ENCODE assay signal across 27 mouse cellular contexts in the genomic region with DNA sequence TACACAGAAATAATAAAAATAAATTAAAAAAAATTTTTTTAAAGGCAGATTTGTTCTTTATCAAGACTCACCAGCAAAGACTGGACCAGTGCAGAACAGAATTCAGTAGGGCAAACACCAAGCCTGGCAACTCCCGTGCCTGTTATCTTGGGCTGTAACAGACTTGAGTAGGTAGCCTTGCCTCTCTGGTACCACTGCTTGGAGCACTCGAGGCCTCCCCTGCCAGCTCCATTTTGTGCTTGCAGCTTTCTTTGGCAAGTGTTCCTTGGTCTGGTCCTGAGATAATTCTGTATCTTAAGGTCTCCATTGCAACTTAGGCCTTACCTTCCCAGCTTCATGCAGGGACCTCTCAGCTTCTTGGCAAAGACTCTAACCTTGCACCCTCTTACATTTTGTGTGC. TPM values are rescaled to one million over a fixed set of nuclear protein-coding genes. Genes with fewer than 3 reads are reported as not detected.
DNase-seq lines count a peak whose midpoint lies in the region; ATAC-seq lines count a peak whose summit lies in the region.
"Had no signal": no experiment of that assay in that cellular context is flagged by ENCODE, and none has a peak within 500 bp of the region (broad histone marks: within the 10 kb centered on the region; RNA-seq: fewer than 3 reads in every experiment).

No protein-coding gene starts in this region.

- H3K9ac ChIP-seq in limb, embryonic 13.5 days = peak overlapping the region; percentile 31; the same call in 1 of the 2 replicates
- no peak overlapping the region; the same call in 1 of the 2 replicates for H3K9ac ChIP-seq in midbrain, embryonic 11.5 days (ENCODE audit: low read length)
- H3K9ac ChIP-seq in midbrain, embryonic 14.5 days (replicated peaks; ENCODE audit: low read length) = no peak overlapping the region
- H3K9ac ChIP-seq in kidney, embryonic 15.5 days = no peak overlapping the region
- H3K9ac ChIP-seq: forebrain, embryonic 13.5 days; hindbrain, embryonic 12.5 days; hindbrain, embryonic 15.5 days had no signal

- H3K9me3 ChIP-seq in limb, embryonic 13.5 days = no peaks in the 10 kb centered on the region
- no peaks in the 10 kb centered on the region for H3K9me3 ChIP-seq in limb, embryonic 10.5 days (replicated peaks)
- no peaks in the 10 kb centered on the region for H3K9me3 ChIP-seq in midbrain, embryonic 11.5 days (ENCODE audit: control insufficient read depth, low read length)
- H3K9me3 ChIP-seq in midbrain, embryonic 14.5 days (ENCODE audit: control insufficient read depth, low read length) = no peaks in the 10 kb centered on the region
- H3K9me3 ChIP-seq in kidney, embryonic 15.5 days (replicated peaks) = no peaks in the 10 kb centered on the region
- H3K9me3 ChIP-seq: forebrain, embryonic 10.5 days; forebrain, embryonic 13.5 days; heart, embryonic 10.5 days; hindbrain, embryonic 12.5 days; hindbrain, embryonic 15.5 days had no signal

- no peaks in the 10 kb centered on the region for H3K27me3 ChIP-seq in limb, embryonic 13.5 days
- H3K27me3 ChIP-seq in limb, embryonic 10.5 days (ENCODE audit: low read depth, poor library complexity, severe bottlenecking) = no peaks in the 10 kb centered on the region
- no peaks in the 10 kb centered on the region for H3K27me3 ChIP-seq in midbrain, embryonic 11.5 days (ENCODE audit: control insufficient read depth, insufficient read depth, low read length)
- no peaks in the 10 kb centered on the region for H3K27me3 ChIP-seq in midbrain, embryonic 14.5 days (ENCODE audit: control insufficient read depth, insufficient read depth, low read length)
- no peaks in the 10 kb centered on the region for H3K27me3 ChIP-seq in kidney, embryonic 15.5 days
- H3K27me3 ChIP-seq: forebrain, embryonic 13.5 days; hindbrain, embryonic 12.5 days; hindbrain, embryonic 15.5 days had no signal

- WGBS in limb, embryonic 13.5 days = 84% methylated on average over 2 of the region's 2 CpGs
- 88% methylated on average over 2 of the region's 2 CpGs for WGBS in limb, embryonic 10.5 days
- WGBS in midbrain, embryonic 11.5 days = 80% methylated on average over 2 of the region's 2 CpGs
- WGBS in midbrain, embryonic 14.5 days = 85% methylated on average over 2 of the region's 2 CpGs
- WGBS in kidney, embryonic 15.5 days = 86% methylated on average over 2 of the region's 2 CpGs

- H3K4me3 ChIP-seq in limb, embryonic 13.5 days = no peak overlapping the region
- no peak overlapping the region for H3K4me3 ChIP-seq in limb, embryonic 10.5 days
- H3K4me3 ChIP-seq in midbrain, embryonic 11.5 days (ENCODE audit: low read depth, low read length) = no peak overlapping the region
- no peak overlapping the region for H3K4me3 ChIP-seq in midbrain, embryonic 14.5 days (replicated peaks; ENCODE audit: low read depth, low read length)
- no peak overlapping the region for H3K4me3 ChIP-seq in kidney, embryonic 15.5 days (replicated peaks)
- H3K4me3 ChIP-seq: forebrain, embryonic 10.5 days; forebrain, embryonic 13.5 days; heart, adult 2 months; heart, embryonic 10.5 days; hindbrain, embryonic 12.5 days; hindbrain, embryonic 15.5 days had no signal

- H3K4me1 ChIP-seq in limb, embryonic 13.5 days = peaks cover 22% of the 10 kb centered on the region
- H3K4me1 ChIP-seq in limb, embryonic 10.5 days = peaks cover 29% of the 10 kb centered on the region
- peaks cover 12% of the 10 kb centered on the region for H3K4me1 ChIP-seq in midbrain, embryonic 11.5 days (ENCODE audit: control insufficient read depth, insufficient read depth, low read length)
- peaks cover 11% of the 10 kb centered on the region for H3K4me1 ChIP-seq in midbrain, embryonic 14.5 days (ENCODE audit: control insufficient read depth, insufficient read depth, low read length)
- peaks cover 27% of the 10 kb centered on the region for H3K4me1 ChIP-seq in kidney, embryonic 15.5 days

- peaks cover 70% of the 10 kb centered on the region for H3K36me3 ChIP-seq in limb, embryonic 13.5 days
- peaks cover 74% of the 10 kb centered on the region for H3K36me3 ChIP-seq in limb, embryonic 10.5 days
- H3K36me3 ChIP-seq in midbrain, embryonic 11.5 days (ENCODE audit: control insufficient read depth, insufficient read depth, low read length) = peaks cover 33% of the 10 kb centered on the region
- peaks cover 63% of the 10 kb centered on the region for H3K36me3 ChIP-seq in midbrain, embryonic 14.5 days (ENCODE audit: control insufficient read depth, insufficient read depth, low read length)
- H3K36me3 ChIP-seq in kidney, embryonic 15.5 days = peaks cover 69% of the 10 kb centered on the region

- ATAC-seq in limb, embryonic 13.5 days (ENCODE audit: low FRiP score, low read depth) = no peak
- no peak for ATAC-seq in midbrain, embryonic 11.5 days (ENCODE audit: low FRiP score)
- ATAC-seq in midbrain, embryonic 14.5 days (ENCODE audit: low FRiP score, low TSS enrichment) = no peak
- peak; percentile 69 for ATAC-seq in megakaryocyte-erythroid progenitor cell, adult 5-6 weeks (replicated peaks; ENCODE audit: low FRiP score, low TSS enrichment, poor library complexity, severe bottlenecking)
- no peak for ATAC-seq in kidney, embryonic 15.5 days (replicated peaks; ENCODE audit: low FRiP score)
- ATAC-seq: forebrain, embryonic 13.5 days; forebrain, embryonic 16.5 days had no signal

- DNase-seq in limb, embryonic 10.5 days (ENCODE audit: low spot score) = no peak
- DNase-seq in midbrain, embryonic 11.5 days (ENCODE audit: low spot score, missing footprints) = peak; percentile 59
- DNase-seq in midbrain, embryonic 14.5 days = no peak
- DNase-seq: adrenal gland, postnatal 10 days; adrenal gland, postnatal 36 days; cerebellum, adult 18-20 months; cerebellum, adult 9-10 months; cerebellum, postnatal 14 days; gastrocnemius, postnatal 10 days; gastrocnemius, postnatal 36 days; heart, adult 2 months had no signal

- no peak overlapping the region for H3K27ac ChIP-seq in limb, embryonic 13.5 days
- no peak overlapping the region for H3K27ac ChIP-seq in limb, embryonic 10.5 days
- H3K27ac ChIP-seq in midbrain, embryonic 11.5 days (ENCODE audit: low read depth, low read length) = no peak overlapping the region
- H3K27ac ChIP-seq in midbrain, embryonic 14.5 days (replicated peaks; ENCODE audit: low read depth, low read length) = no peak overlapping the region
- H3K27ac ChIP-seq in kidney, embryonic 15.5 days = no peak overlapping the region
- H3K27ac ChIP-seq: forebrain, embryonic 10.5 days; forebrain, embryonic 13.5 days; heart, adult 2 months; heart, embryonic 10.5 days; hindbrain, embryonic 12.5 days; hindbrain, embryonic 15.5 days had no signal

- H3K4me2 ChIP-seq in limb, embryonic 13.5 days (replicated peaks) = no peak overlapping the region
- no peak overlapping the region for H3K4me2 ChIP-seq in midbrain, embryonic 11.5 days
- H3K4me2 ChIP-seq in midbrain, embryonic 14.5 days (ENCODE audit: low read length) = no peak overlapping the region
- no peak overlapping the region for H3K4me2 ChIP-seq in kidney, embryonic 15.5 days
- H3K4me2 ChIP-seq: forebrain, embryonic 13.5 days; hindbrain, embryonic 12.5 days; hindbrain, embryonic 15.5 days had no signal

RNA-seq across cellular contexts. Expression of gene Tfdp1, which starts 3.8 kb away (rescaled TPM):
- 157 and 161 TPM in 2 replicates for polyA plus RNA-seq in limb, embryonic 13.5 days (2015; fragmentation: Nextera tagmentation; extraction: Ambion mirVana)
- polyA plus RNA-seq in limb, embryonic 10.5 days (2016; fragmentation: Nextera tagmentation; extraction: Ambion mirVana) = 183 and 197 TPM in 2 replicates
- polyA plus RNA-seq in midbrain, embryonic 11.5 days (2014; fragmentation: Nextera tagmentation; extraction: Ambion mirVana) = 215 and 223 TPM in 2 replicates
- polyA plus RNA-seq in midbrain, embryonic 14.5 days (2014; fragmentation: Nextera tagmentation; extraction: Ambion mirVana) = 77.9 and 112 TPM in 2 replicates
- 260 and 273 TPM in 2 replicates for total RNA-seq in megakaryocyte-erythroid progenitor cell, adult 5-6 weeks (2014; fragmentation: Nextera tagmentation)
- total RNA-seq in megakaryocyte-erythroid progenitor cell, adult 5-6 weeks (2017) = 139 and 212 TPM in 2 replicates
- polyA plus RNA-seq in kidney, embryonic 15.5 days (2015; fragmentation: Nextera tagmentation; extraction: Ambion mirVana) = 169 and 183 TPM in 2 replicates

RNA-seq across cellular contexts. Expression of gene Atp4b, which starts 54.3 kb away (rescaled TPM):
- not detected in 2 replicates for polyA plus RNA-seq in limb, embryonic 13.5 days (2015; fragmentation: Nextera tagmentation; extraction: Ambion mirVana)
- polyA plus RNA-seq in limb, embryonic 10.5 days (2016; fragmentation: Nextera tagmentation; extraction: Ambion mirVana) = not detected in 2 replicates
- 0.14 TPM in 1 of 2 replicates, not detected in the other for polyA plus RNA-seq in midbrain, embryonic 11.5 days (2014; fragmentation: Nextera tagmentation; extraction: Ambion mirVana)
- not detected in 2 replicates for polyA plus RNA-seq in midbrain, embryonic 14.5 days (2014; fragmentation: Nextera tagmentation; extraction: Ambion mirVana)
- total RNA-seq in megakaryocyte-erythroid progenitor cell, adult 5-6 weeks (2014; fragmentation: Nextera tagmentation) = 0.96 and 1.4 TPM in 2 replicates
- 0.80 and 1.1 TPM in 2 replicates for total RNA-seq in megakaryocyte-erythroid progenitor cell, adult 5-6 weeks (2017)
- not detected in 2 replicates for polyA plus RNA-seq in kidney, embryonic 15.5 days (2015; fragmentation: Nextera tagmentation; extraction: Ambion mirVana)
- total RNA-seq: adrenal gland, postnatal 10 days; gastrocnemius, adult 18-20 months; gastrocnemius, postnatal 10 days; gastrocnemius, postnatal 36 days; granulocyte monocyte progenitor cell, adult 5-6 weeks; heart, adult 2 months; heart, postnatal 25 days; hematopoietic stem cell, adult 5-6 weeks had no signal
- polyA plus RNA-seq: embryonic facial prominence, embryonic 11.5 days; embryonic facial prominence, embryonic 14.5 days; forebrain, embryonic 13.5 days; forebrain, embryonic 16.5 days; heart, embryonic 10.5 days; heart, embryonic 14.5 days; hindbrain, embryonic 12.5 days; hindbrain, embryonic 15.5 days had no signal

RNA-seq across cellular contexts. Expression of gene Tmco3, which starts 54.4 kb away (rescaled TPM):
- polyA plus RNA-seq in limb, embryonic 13.5 days (2015; fragmentation: Nextera tagmentation; extraction: Ambion mirVana) = 49.3 and 58.4 TPM in 2 replicates
- 32.1 and 37.5 TPM in 2 replicates for polyA plus RNA-seq in limb, embryonic 10.5 days (2016; fragmentation: Nextera tagmentation; extraction: Ambion mirVana)
- polyA plus RNA-seq in midbrain, embryonic 11.5 days (2014; fragmentation: Nextera tagmentation; extraction: Ambion mirVana) = 29.9 and 31.2 TPM in 2 replicates
- polyA plus RNA-seq in midbrain, embryonic 14.5 days (2014; fragmentation: Nextera tagmentation; extraction: Ambion mirVana) = 34.6 and 39.0 TPM in 2 replicates
- total RNA-seq in megakaryocyte-erythroid progenitor cell, adult 5-6 weeks (2014; fragmentation: Nextera tagmentation) = 12.7 and 14.0 TPM in 2 replicates
- total RNA-seq in megakaryocyte-erythroid progenitor cell, adult 5-6 weeks (2017) = 4.2 and 8.1 TPM in 2 replicates
- polyA plus RNA-seq in kidney, embryonic 15.5 days (2015; fragmentation: Nextera tagmentation; extraction: Ambion mirVana) = 41.4 and 45.1 TPM in 2 replicates

RNA-seq across cellular contexts. Expression of gene Dcun1d2, which starts 54.4 kb away (rescaled TPM):
- 29.7 and 31.5 TPM in 2 replicates for polyA plus RNA-seq in limb, embryonic 13.5 days (2015; fragmentation: Nextera tagmentation; extraction: Ambion mirVana)
- 19.9 and 23.3 TPM in 2 replicates for polyA plus RNA-seq in limb, embryonic 10.5 days (2016; fragmentation: Nextera tagmentation; extraction: Ambion mirVana)
- polyA plus RNA-seq in midbrain, embryonic 11.5 days (2014; fragmentation: Nextera tagmentation; extraction: Ambion mirVana) = 31.0 and 33.0 TPM in 2 replicates
- polyA plus RNA-seq in midbrain, embryonic 14.5 days (2014; fragmentation: Nextera tagmentation; extraction: Ambion mirVana) = 29.4 and 35.5 TPM in 2 replicates
- 19.3 and 20.2 TPM in 2 replicates for total RNA-seq in megakaryocyte-erythroid progenitor cell, adult 5-6 weeks (2014; fragmentation: Nextera tagmentation)
- total RNA-seq in megakaryocyte-erythroid progenitor cell, adult 5-6 weeks (2017) = 19.0 and 23.1 TPM in 2 replicates
- polyA plus RNA-seq in kidney, embryonic 15.5 days (2015; fragmentation: Nextera tagmentation; extraction: Ambion mirVana) = 24.6 and 26.0 TPM in 2 replicates
